Mouse (Mus musculus) embryonic fibroblast, embryonic 13.5 days (primary cell): Measurements from ENCODE around the gene Dtnb.

Experiments
- CTCF ChIP-seq: IDR thresholded peaks from 2 replicates; pipeline ENCODE4 v1.5.1; 2011; ENCODE audit warnings: mild to moderate bottlenecking, control low read depth, low read length, moderate library complexity, borderline replicate concordance; ENCODE audit not compliant: insufficient read depth
- POLR2A ChIP-seq: IDR thresholded peaks from 2 replicates; pipeline ENCODE4 v1.6.1; 2011; ENCODE audit warnings: low read depth, mild to moderate bottlenecking, control low read depth, low read length, moderate library complexity

DNA sequence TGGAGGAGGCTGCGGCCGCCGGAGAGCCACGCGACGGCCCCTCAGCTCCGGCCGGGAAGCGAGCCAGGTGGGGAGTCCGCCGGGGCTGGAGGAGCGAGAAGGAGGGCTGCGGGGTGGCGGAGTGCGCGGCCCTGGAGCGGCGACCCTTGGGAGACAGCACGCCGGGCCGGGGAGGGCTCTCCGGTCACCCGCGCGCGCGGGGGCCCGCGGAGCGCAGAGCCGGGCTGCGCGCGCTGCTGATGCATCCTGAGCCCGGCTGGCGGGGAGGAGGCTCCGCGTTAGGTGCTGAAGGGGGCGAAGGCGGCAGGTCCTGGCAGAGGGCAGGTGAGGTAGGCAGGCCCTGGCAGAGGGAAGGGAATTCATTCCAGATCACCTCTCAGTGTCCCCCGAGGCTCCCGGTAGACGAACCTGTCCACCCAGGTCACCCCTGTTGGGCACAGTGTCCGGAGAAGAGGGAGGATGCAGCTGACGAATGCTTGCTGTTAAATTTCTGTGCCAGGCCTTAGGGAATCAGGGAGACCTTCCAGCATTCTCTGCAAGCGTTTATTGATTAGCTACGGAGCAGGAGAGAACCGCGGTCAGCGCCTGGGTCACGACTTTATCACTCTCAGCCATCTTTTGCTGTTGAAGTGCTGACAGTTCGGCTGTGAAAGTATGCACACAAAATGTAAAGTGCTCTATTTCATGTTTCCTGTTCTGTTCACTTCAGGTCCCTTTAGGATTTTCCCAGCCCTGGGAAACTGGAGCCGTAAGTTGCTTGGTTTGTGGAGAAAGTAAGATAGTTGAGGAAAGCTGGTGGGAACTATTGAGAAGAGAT, 608 bp downstream of the Dtnb start:
- TF ChIP-seq CTCF (no peak), POLR2A (no peak)
